Mouse (Mus musculus) cortical plate, adult 2 months (tissue): ENCODE measurements at regions not wholly inside any gene's neighbourhood (a gene's known extent, or its start where the extent isn't known, plus 50 kb on each side); places are given as distances from the start of the nearest gene placed in this dataset.

Experiments used
- CTCF ChIP-seq: fragments of 200-500 bp; IDR thresholded peaks from 2 replicates; pipeline ENCODE4 v1.5.1; 2011; ENCODE audit warnings: mild to moderate bottlenecking, control low read depth, low read length; ENCODE audit not compliant: insufficient read depth; ENCODE audit errors: extremely low read depth
- POLR2A ChIP-seq: fragments of 200-500 bp; IDR thresholded peaks from 2 replicates; pipeline ENCODE4 v1.6.1; 2011; ENCODE audit warnings: mild to moderate bottlenecking, low read length, control low read depth; ENCODE audit not compliant: insufficient read depth; ENCODE audit errors: extremely low read depth

DNA sequence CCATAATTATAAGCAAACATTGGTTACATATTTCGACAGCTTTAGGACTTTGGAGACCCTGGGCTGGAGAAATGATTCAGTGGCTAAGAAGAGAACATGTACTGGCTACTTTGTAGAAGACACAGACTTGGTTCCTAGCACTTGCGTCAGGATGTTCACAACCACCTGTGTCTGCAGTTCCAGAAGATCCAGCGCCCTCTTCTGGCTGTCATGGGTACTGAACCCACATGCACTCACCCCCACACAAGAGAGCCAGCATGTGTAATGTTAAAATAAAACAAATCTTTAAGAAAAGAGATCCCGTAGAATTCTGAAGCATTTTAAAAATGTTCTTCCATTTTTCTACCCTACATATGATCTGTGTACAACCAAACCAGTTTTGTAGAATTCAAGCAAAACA is 352.2 kb upstream of the Fam19a5 start:
- TF ChIP-seq CTCF (0 out of 2 replicates have a peak, but pooled peaks have one; percentile 14), POLR2A (no peak)
